Mouse (Mus musculus) embryonic facial prominence, embryonic 12.5 days (tissue): ENCODE data around the gene Elf1. TPM values are rescaled to one million over a fixed set of nuclear protein-coding genes. Genes with fewer than 3 reads are reported as not detected.

ENCODE experiments used
- ATAC-seq: fragments of 200-750 bp; cut with Nextera tagmentation; 2 replicates; pipeline ENCODE4 v1.8.0; 2017; ENCODE audit not compliant: insufficient number of reproducible peaks, insufficient read depth, low FRiP score, low TSS enrichment
- H3K27ac ChIP-seq: fragments of 300-500 bp; sonication (generic); 2 replicates; pipeline ENCODE4 v1.5.1; 2016; ENCODE audit warnings: mild to moderate bottlenecking
- H3K27me3 ChIP-seq: fragments of 300-500 bp; sonication (generic); 2 replicates; pipeline ENCODE4 v1.6.1; 2016; ENCODE audit warnings: mild to moderate bottlenecking, moderate library complexity
- H3K36me3 ChIP-seq: fragments of 300-500 bp; sonication (generic); 2 replicates; pipeline ENCODE4 v1.6.1; 2016; ENCODE audit warnings: mild to moderate bottlenecking
- H3K4me1 ChIP-seq: fragments of 300-500 bp; sonication (generic); 2 replicates; pipeline ENCODE4 v1.6.1; 2016
- H3K4me2 ChIP-seq: fragments of 300-500 bp; sonication (generic); replicated peaks from 2 replicates; pipeline ENCODE4 v1.6.1; 2016; ENCODE audit warnings: mild to moderate bottlenecking, moderate library complexity
- H3K4me3 ChIP-seq: fragments of 300-500 bp; sonication (generic); 2 replicates; pipeline ENCODE4 v1.5.1; 2016; ENCODE audit warnings: mild to moderate bottlenecking
- H3K9ac ChIP-seq: fragments of 300-500 bp; sonication (generic); 2 replicates; pipeline ENCODE4 v1.6.1; 2016; ENCODE audit warnings: mild to moderate bottlenecking, moderate library complexity
- H3K9me3 ChIP-seq: fragments of 300-500 bp; sonication (generic); 2 replicates; pipeline ENCODE4 v1.6.1; 2016; ENCODE audit warnings: mild to moderate bottlenecking, moderate library complexity
- WGBS: fragments of 180-500 bp; shearing (Covaris S2); methylation state at CpG from one replicate; pipeline ENCODE4 v1.1.7; 2016; 5-methylcytosine and 5-hydroxymethylcytosine counted together
- polyA plus RNA-seq: library from polyadenylated mRNA; unstranded; fragments of >200 nt; fragmentation: Nextera tagmentation; extraction: Ambion mirVana; gene quantifications from 2 replicates; pipeline ENCODE4 v1.2.1, GENCODE M21; 2016

The Elf1 gene
- polyA plus RNA-seq, 1 experiment from 2014 or later: 12.4 TPM

DNA sequence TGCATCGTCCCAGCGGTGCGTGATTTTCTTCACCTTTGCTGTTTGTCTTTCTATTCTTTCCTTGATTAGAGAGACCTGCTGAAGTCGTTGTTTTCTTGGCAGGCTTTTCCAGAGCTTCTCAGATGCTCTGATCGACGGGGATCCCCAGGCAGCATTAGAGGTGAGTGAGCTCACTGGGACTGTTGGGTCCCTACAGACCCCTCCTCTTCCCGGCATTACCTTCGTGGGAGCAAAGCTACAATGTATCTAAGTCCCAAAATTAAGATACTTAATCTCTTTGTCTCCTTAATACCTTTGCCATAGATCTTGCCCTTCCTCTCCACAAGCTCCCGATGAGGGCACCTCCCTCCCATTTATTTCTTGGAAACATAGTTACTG, 106.8 kb downstream of the Elf1 start:
- no peaks in the 10 kb centered on the region for H3K27me3 ChIP-seq
- ATAC-seq: peak; percentile 43
- H3K27ac ChIP-seq: peak overlapping the region; percentile 92
- peak overlapping the region; percentile 76 for H3K4me2 ChIP-seq
- 1% methylated on average over 9 of the region's 9 CpGs for WGBS
- peak overlapping the region; percentile 79 for H3K9ac ChIP-seq
- H3K4me1 ChIP-seq: peaks cover 19% of the 10 kb centered on the region
- H3K4me3 ChIP-seq: peak overlapping the region; percentile 70
- peaks cover 6% of the 10 kb centered on the region; the same call in 1 of the 2 replicates for H3K36me3 ChIP-seq
- no peaks in the 10 kb centered on the region for H3K9me3 ChIP-seq

DNA sequence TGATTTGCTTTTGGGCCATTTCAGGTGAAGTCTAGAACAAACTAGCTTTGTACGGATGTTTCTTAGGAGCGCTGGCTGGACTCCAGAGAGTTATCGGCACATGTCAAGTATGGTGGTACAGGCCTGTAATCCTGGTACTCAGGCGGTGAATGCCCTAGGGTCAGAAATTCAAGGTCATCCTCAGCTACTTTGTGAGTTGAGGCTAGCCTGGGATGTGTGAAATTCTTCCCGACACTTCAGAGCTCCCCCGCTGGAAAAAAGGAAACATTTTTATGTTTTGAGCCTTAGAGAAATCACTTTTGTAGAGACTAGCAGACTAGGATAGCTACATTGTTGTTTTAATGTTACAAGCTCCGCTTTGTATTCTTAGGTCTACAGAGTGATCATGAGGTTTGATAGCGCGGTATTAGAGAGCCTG, 107.5 kb downstream of the Elf1 start:
- H3K4me2 ChIP-seq: peak overlapping the region; percentile 76
- peaks cover 19% of the 10 kb centered on the region for H3K4me1 ChIP-seq
- peaks cover 6% of the 10 kb centered on the region; the same call in 1 of the 2 replicates for H3K36me3 ChIP-seq
- H3K9ac ChIP-seq: peak overlapping the region; percentile 79
- H3K4me3 ChIP-seq: peak overlapping the region; percentile 70
- WGBS: 89% methylated on average over 9 of the region's 9 CpGs
- ATAC-seq: no peak
- no peaks in the 10 kb centered on the region for H3K27me3 ChIP-seq
- no peak overlapping the region for H3K27ac ChIP-seq
- no peaks in the 10 kb centered on the region for H3K9me3 ChIP-seq

DNA sequence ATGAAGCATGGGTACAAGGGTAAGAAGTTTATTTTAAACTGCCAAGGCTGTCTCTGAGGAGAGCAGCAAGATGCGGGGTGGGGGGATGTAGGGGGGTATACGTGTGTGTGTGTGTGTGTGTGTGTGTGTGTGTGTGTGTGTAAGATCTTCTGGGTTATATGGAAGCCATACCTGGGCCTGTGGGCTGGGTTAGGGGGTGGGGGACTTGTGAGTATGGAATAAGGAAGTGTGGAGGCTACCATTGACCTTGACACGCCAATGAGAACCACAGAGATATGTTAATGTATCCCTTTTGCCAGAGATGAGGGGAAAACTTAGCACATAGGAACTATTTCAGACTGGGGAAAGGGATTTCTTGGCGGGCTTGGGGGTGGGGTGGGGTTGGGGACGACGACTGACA, 108.4 kb downstream of the Elf1 start:
- Histone ChIP-seq H3K4me1 (peaks cover 19% of the 10 kb centered on the region), H3K27me3 (no peaks in the 10 kb centered on the region), H3K9me3 (no peaks in the 10 kb centered on the region), H3K9ac (no peak overlapping the region), H3K36me3 (peaks cover 6% of the 10 kb centered on the region; the same call in 1 of the 2 replicates), H3K27ac (no peak overlapping the region), H3K4me2 (no peak overlapping the region), H3K4me3 (no peak overlapping the region)
- no peak for ATAC-seq
- 93% methylated on average over 6 of the region's 6 CpGs for WGBS

DNA sequence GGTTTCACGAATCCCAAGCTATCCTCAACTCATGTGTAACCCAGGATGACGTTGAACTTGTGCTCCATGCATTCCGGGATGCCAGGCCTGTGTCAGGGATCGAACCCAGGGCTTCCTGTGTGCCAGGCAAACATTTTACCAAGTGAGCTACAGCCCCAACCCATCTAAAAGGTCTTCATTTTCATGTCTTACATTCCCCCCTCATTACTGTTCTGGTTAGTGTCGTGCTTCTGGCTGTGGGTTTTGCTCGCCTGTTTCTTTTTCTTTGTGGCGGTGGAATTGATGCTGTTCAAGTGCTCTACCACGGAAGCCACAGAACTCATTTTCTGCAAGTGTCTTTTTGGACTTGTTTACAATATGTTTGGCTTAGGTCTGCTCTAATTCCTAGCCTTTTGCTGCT, 109.9 kb downstream of the Elf1 start:
- Histone ChIP-seq H3K36me3 (peaks cover 6% of the 10 kb centered on the region; the same call in 1 of the 2 replicates), H3K9me3 (no peaks in the 10 kb centered on the region), H3K4me3 (no peak overlapping the region), H3K9ac (no peak overlapping the region), H3K4me2 (no peak overlapping the region), H3K27me3 (no peaks in the 10 kb centered on the region), H3K27ac (no peak overlapping the region), H3K4me1 (peaks cover 19% of the 10 kb centered on the region)
- WGBS: 93% methylated on average over 8 of the region's 8 CpGs
- no peak for ATAC-seq

DNA sequence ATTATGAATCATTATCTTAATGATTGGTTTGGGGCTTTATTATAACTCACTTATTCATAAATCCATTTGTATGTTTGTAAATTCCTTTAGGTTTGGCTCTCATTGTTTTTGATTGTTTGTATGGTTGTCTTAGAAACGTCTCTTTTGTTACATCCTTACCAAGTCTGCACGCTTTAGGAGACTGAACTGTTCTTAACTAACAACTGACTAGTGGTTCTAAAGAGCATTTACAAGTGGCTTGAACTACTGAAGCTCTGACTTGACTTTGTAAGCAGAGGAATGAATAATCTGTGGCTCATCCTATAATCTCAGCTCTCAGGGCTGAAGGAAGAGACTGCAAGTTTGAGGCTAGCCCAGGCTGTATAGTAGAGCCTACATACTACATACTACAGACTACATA, 110.6 kb downstream of the Elf1 start:
- peaks cover 15% of the 10 kb centered on the region for H3K4me1 ChIP-seq
- no peak overlapping the region for H3K27ac ChIP-seq
- ATAC-seq: no peak
- no peak overlapping the region for H3K9ac ChIP-seq
- no peak overlapping the region for H3K4me3 ChIP-seq
- H3K9me3 ChIP-seq: no peaks in the 10 kb centered on the region
- peaks cover 9% of the 10 kb centered on the region for H3K36me3 ChIP-seq
- no peak overlapping the region for H3K4me2 ChIP-seq
- no peaks in the 10 kb centered on the region for H3K27me3 ChIP-seq
- WGBS: 84% methylated on average over 2 of the region's 2 CpGs

DNA sequence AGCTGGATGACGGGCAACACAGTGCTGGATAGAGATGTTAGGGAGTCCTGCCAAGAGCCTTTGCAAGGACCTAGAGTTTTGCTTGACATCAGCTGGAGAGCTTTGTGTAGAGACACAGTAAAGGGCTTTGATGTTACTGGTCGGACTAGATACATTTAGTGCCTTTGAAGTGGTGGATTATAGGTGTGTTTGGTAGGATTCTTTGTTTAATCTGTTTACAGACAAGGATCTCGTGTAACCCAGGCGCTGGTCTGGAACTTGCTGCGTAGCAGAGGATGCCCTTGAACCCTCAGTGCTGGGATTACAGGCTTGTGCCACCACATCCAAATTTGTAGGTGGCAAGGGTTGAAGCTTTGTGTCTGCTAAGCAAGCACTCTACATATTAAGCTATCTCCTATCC, 113.1 kb downstream of the Elf1 start:
- no peaks in the 10 kb centered on the region for H3K27me3 ChIP-seq
- peaks cover 25% of the 10 kb centered on the region for H3K36me3 ChIP-seq
- no peak overlapping the region for H3K4me3 ChIP-seq
- H3K4me2 ChIP-seq: no peak overlapping the region
- 93% methylated on average over 5 of the region's 5 CpGs for WGBS
- peaks cover 7% of the 10 kb centered on the region; the same call in 1 of the 2 replicates for H3K4me1 ChIP-seq
- H3K9ac ChIP-seq: no peak overlapping the region
- H3K9me3 ChIP-seq: no peaks in the 10 kb centered on the region
- no peak overlapping the region for H3K27ac ChIP-seq
- no peak for ATAC-seq

DNA sequence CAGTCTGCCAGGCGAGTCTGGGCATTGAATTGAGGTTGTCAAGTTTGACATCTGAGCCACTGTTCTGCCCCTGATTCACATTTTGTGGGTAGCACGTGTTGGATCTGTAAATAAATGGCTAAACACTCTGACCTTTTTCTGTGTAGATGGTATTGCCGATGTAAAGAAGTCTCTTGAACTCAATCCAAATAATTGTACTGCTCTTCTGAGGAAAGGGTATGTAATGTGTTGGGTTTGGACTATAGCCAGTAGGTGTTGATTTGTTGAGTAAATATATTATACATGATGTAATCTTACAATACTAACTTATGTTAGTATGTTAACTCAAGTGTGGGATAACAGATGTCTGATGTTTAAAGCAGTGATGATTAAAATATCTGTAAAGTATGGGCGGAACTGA, 115.6 kb downstream of the Elf1 start:
- 85% methylated on average over 4 of the region's 4 CpGs for WGBS
- no peak for ATAC-seq
- Histone ChIP-seq H3K9me3 (no peaks in the 10 kb centered on the region), H3K4me2 (no peak overlapping the region), H3K4me1 (no peaks in the 10 kb centered on the region), H3K36me3 (peaks cover 44% of the 10 kb centered on the region), H3K27ac (no peak overlapping the region), H3K9ac (no peak overlapping the region), H3K27me3 (no peaks in the 10 kb centered on the region), H3K4me3 (no peak overlapping the region)

DNA sequence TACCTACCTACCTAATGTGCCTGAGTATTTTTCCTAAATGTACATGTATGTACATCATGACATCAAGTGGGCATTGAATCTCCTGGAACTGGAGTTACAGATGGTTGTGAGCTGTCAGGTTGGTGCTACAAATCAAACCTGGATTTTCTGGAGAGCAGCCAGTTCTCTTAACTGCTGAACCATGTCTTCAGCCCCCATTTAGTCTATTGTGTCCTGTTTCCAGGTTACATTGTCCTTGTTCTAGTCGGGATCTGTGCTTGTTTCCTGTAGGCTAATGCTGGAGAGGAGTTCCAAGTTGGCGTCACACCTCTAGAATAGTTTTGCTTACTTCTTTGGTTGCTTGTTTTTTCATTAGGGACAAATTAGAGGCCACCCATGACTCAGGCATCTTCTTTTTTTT, 124.9 kb downstream of the Elf1 start:
- 86% methylated on average over 2 of the region's 2 CpGs for WGBS
- no peak for ATAC-seq
- peaks cover 70% of the 10 kb centered on the region for H3K36me3 ChIP-seq

DNA sequence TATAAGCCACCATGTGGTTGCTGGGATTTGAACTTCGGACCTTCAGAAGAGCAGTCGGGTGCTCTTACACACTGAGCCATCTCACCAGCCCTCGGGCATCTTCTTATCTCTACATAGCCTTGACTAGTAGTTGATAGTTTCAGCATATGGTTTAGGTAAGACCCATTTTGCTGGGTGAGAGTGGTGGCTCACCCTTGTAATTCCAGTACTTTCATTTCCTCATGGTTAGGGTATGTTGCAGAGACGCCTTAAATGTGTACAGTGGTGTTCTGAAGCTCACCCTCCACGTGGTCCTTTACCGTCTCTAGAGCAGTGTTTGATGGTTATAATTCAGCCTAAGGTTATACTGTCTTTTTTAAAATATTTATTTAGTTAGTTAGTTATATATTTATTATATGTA, 125.4 kb downstream of the Elf1 start:
- no peaks in the 10 kb centered on the region for H3K27me3 ChIP-seq
- ATAC-seq: no peak
- WGBS: 90% methylated on average over 6 of the region's 6 CpGs
- H3K9me3 ChIP-seq: no peaks in the 10 kb centered on the region
- H3K9ac ChIP-seq: no peak overlapping the region
- H3K4me2 ChIP-seq: no peak overlapping the region
- H3K4me3 ChIP-seq: no peak overlapping the region
- peaks cover 70% of the 10 kb centered on the region for H3K36me3 ChIP-seq
- H3K27ac ChIP-seq: no peak overlapping the region
- no peaks in the 10 kb centered on the region for H3K4me1 ChIP-seq

More for the DNA sequence above, 124.9 kb downstream of the Elf1 start:
- Histone ChIP-seq H3K27ac (no peak overlapping the region), H3K4me3 (no peak overlapping the region), H3K9ac (no peak overlapping the region), H3K9me3 (no peaks in the 10 kb centered on the region), H3K4me1 (no peaks in the 10 kb centered on the region), H3K27me3 (no peaks in the 10 kb centered on the region), H3K4me2 (no peak overlapping the region)

DNA sequence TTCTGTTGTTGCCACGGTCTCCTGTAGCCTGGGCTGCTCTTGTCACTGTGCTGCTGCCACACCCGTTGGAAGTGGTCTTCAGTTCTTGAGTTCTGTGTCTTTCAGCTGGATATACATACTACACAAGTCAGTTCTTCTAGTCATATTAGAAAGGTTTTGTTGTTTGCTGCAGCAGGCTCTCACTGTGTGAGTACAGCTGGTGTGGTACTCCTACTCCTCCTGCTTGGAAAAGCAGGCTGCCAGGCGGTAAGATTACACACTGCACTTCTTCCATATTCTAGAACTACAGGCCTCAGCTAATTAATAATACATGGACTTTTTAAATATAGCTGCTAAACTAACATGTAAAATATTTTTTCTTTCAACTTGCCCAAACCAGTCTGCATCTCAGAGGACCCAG, 125.9 kb downstream of the Elf1 start:
- no peaks in the 10 kb centered on the region for H3K27me3 ChIP-seq
- no peak overlapping the region for H3K4me2 ChIP-seq
- no peak overlapping the region for H3K9ac ChIP-seq
- 90% methylated on average over 3 of the region's 3 CpGs for WGBS
- no peaks in the 10 kb centered on the region for H3K4me1 ChIP-seq
- no peak overlapping the region for H3K27ac ChIP-seq
- no peak overlapping the region for H3K4me3 ChIP-seq
- ATAC-seq: no peak
- H3K9me3 ChIP-seq: no peaks in the 10 kb centered on the region
- H3K36me3 ChIP-seq: peaks cover 69% of the 10 kb centered on the region

DNA sequence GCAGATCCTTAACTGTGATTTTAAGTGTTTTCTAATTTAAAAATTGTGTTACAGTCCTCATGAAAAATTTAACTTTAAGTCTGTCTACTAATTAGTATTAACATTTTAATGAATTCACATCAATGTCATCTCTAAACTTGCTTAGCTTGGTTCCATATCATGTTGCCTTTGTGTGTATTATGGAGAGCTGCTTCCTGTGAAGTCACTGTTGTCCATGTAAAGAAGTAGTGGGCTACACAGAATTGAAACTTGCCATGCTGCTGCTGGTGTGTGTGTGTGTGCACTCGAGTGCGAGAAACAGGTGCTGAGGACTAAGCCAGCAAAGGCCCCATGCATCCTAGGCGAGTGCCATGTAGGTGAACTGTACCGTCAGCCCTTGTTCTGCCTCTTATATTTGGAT, 126.4 kb downstream of the Elf1 start:
- H3K36me3 ChIP-seq: peaks cover 67% of the 10 kb centered on the region

DNA sequence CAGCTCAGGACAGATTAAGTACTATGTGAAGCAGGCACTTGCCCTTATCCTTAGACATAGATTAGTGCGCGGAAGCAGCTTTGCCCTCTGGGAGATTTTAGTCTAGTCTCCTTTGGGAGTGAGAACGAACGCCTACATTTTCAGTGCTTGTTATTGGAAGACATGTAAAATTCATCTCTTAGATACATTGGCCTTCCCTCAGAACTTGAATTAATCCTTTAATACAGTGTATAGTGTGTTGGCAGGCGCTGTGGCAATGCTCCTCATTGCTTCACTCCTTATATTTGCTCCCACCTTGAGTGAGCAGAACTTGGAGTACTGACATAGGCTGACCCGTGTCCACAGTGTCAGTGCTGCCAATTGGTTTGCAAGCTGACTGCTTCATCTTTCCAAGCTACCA, 127.3 kb downstream of the Elf1 start:
- no peak overlapping the region for H3K27ac ChIP-seq
- no peaks in the 10 kb centered on the region for H3K9me3 ChIP-seq
- no peak overlapping the region for H3K4me2 ChIP-seq
- peaks cover 70% of the 10 kb centered on the region for H3K36me3 ChIP-seq
- H3K9ac ChIP-seq: no peak overlapping the region
- 93% methylated on average over 6 of the region's 6 CpGs for WGBS
- no peak overlapping the region for H3K4me3 ChIP-seq
- ATAC-seq: no peak
- H3K27me3 ChIP-seq: no peaks in the 10 kb centered on the region
- H3K4me1 ChIP-seq: no peaks in the 10 kb centered on the region

More for the DNA sequence above, 126.4 kb downstream of the Elf1 start:
- no peak overlapping the region for H3K9ac ChIP-seq
- H3K4me1 ChIP-seq: no peaks in the 10 kb centered on the region
- H3K27me3 ChIP-seq: no peaks in the 10 kb centered on the region
- H3K4me3 ChIP-seq: no peak overlapping the region
- no peaks in the 10 kb centered on the region for H3K9me3 ChIP-seq
- H3K27ac ChIP-seq: no peak overlapping the region
- no peak for ATAC-seq
- WGBS: 93% methylated on average over 4 of the region's 4 CpGs
- no peak overlapping the region for H3K4me2 ChIP-seq
